Mouse (Mus musculus) macrophage (primary cell): ENCODE results near the gene Sepsecs. TPM values are rescaled to one million over a fixed set of nuclear protein-coding genes. Genes with fewer than 3 reads are reported as not detected.

Experiments
- H3K27ac ChIP-seq: fragments of 350-480 bp; formaldehyde crosslinking; 2 replicates; pipeline ENCODE4 v1.9.0; 2021
- H3K36me3 ChIP-seq: fragments of 350-480 bp; formaldehyde crosslinking; 2 replicates; pipeline ENCODE4 v1.9.0; 2021; ENCODE audit errors: inconsistent target
- H3K4me3 ChIP-seq: fragments of 350-480 bp; formaldehyde crosslinking; 2 replicates; pipeline ENCODE4 v1.9.0; 2021; ENCODE audit errors: inconsistent target
- H3K79me2 ChIP-seq: fragments of 350-480 bp; formaldehyde crosslinking; 2 replicates; pipeline ENCODE4 v1.9.0; 2021; ENCODE audit errors: inconsistent target
- WGBS: methylation state at CpG from one replicate; pipeline ENCODE4 v1.1.7; 2026; ENCODE audit warnings: inconsistent platforms; ENCODE audit not compliant: missing documents; 5-methylcytosine and 5-hydroxymethylcytosine counted together
- polyA plus RNA-seq: library from polyadenylated mRNA; stranded (reverse); fragments of 250-400 nt; gene quantifications from 3 replicates; pipeline ENCODE4 v1.2.4, GENCODE M21; 2018; ENCODE audit warnings: inconsistent platforms

Sepsecs gene
- polyA plus RNA-seq, 1 experiment from 2014 or later: 4.5 TPM

- Histone ChIP-seq H3K27ac (no peak overlapping the region), H3K79me2 (peaks cover 18% of the 10 kb centered on the region), H3K36me3 (peaks cover 27% of the 10 kb centered on the region; the same call in 1 of the 2 replicates), H3K4me3 (no peak overlapping the region)
- WGBS: 97% methylated on average over 3 of the region's 3 CpGs
These were observed 2.7 kb downstream of the Sepsecs start for GRCm38 (mm10) chr5:52666766-52667165.

- Histone ChIP-seq H3K79me2 (no peaks in the 10 kb centered on the region), H3K36me3 (peaks cover 31% of the 10 kb centered on the region), H3K27ac (no peak overlapping the region), H3K4me3 (no peak overlapping the region)
- 70% methylated on average over 4 of the region's 4 CpGs for WGBS
These were observed 11.6 kb downstream of the Sepsecs start for GRCm38 (mm10) chr5:52657957-52658356.

GRCm38 (mm10) chr5:52657336-52657735 lies 12.2 kb downstream of the Sepsecs start:
- H3K27ac ChIP-seq: no peak overlapping the region
- H3K4me3 ChIP-seq: no peak overlapping the region
- H3K36me3 ChIP-seq: peaks cover 31% of the 10 kb centered on the region
- H3K79me2 ChIP-seq: no peaks in the 10 kb centered on the region
- WGBS: 94% methylated on average over 5 of the region's 5 CpGs

- Histone ChIP-seq H3K4me3 (no peak overlapping the region), H3K79me2 (no peaks in the 10 kb centered on the region), H3K27ac (no peak overlapping the region), H3K36me3 (peaks cover 26% of the 10 kb centered on the region)
- 96% methylated on average over 8 of the region's 8 CpGs for WGBS
These were observed 13.5 kb downstream of the Sepsecs start for GRCm38 (mm10) chr5:52655992-52656391.

GRCm38 (mm10) chr5:52654961-52655360 lies 14.5 kb downstream of the Sepsecs start:
- WGBS: 98% methylated on average over 5 of the region's 5 CpGs
- Histone ChIP-seq H3K79me2 (no peaks in the 10 kb centered on the region), H3K27ac (no peak overlapping the region), H3K36me3 (peaks cover 26% of the 10 kb centered on the region), H3K4me3 (no peak overlapping the region)

DNA sequence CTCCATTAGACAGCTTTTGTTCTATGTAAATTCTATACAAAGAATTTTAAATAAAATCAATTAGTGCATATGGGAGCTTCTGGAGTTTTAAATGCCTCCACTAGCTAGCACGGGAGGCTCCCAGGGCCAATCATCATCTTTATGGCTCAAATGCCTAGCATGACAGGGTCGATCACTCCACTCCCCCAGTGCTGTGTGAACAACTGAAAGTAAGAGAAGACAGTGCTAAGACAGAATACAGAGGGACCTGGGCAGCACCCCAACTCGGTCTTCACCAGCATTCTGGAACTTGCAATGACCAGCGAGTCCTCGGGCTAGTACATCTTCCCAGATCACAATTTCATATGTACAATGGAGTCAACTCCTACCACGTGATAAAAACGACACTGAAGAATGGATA lies 16.9 kb downstream of the Sepsecs start:
- Histone ChIP-seq H3K4me3 (no peak overlapping the region), H3K36me3 (peaks cover 32% of the 10 kb centered on the region), H3K79me2 (no peaks in the 10 kb centered on the region), H3K27ac (no peak overlapping the region)
- 99% methylated on average over 7 of the region's 7 CpGs for WGBS

DNA sequence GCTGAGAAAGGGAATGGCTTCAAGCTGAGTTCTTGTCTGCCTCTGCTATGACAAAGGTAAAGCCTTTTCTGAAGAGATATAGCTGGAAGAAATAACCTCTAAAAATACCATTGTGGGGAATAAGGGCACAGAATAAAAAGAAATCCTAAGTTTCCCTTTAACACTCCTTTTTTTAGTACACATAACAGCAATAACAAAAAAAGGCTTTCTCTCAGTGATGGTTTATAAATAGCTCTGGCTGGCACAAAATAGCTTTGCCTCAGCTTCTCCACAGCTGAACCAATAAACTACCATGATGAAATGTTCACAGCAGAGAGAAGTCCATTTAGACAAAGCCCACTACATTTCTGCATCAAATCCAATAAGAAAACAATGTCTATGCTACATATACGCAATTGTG lies 17.4 kb downstream of the Sepsecs start:
- peaks cover 32% of the 10 kb centered on the region for H3K36me3 ChIP-seq
- H3K27ac ChIP-seq: no peak overlapping the region
- no peaks in the 10 kb centered on the region for H3K79me2 ChIP-seq
- 94% methylated on average over 1 of the region's 1 CpGs for WGBS
- H3K4me3 ChIP-seq: no peak overlapping the region

GRCm38 (mm10) chr5:52643947-52644840 lies 25.3 kb downstream of the Sepsecs start:
- Histone ChIP-seq H3K27ac (no peak overlapping the region), H3K79me2 (no peaks in the 10 kb centered on the region), H3K36me3 (peaks cover 54% of the 10 kb centered on the region), H3K4me3 (no peak overlapping the region)
- 91% methylated on average over 9 of the region's 9 CpGs for WGBS

GRCm38 (mm10) chr5:52641736-52642135 lies 27.8 kb downstream of the Sepsecs start:
- Histone ChIP-seq H3K4me3 (no peak overlapping the region), H3K79me2 (no peaks in the 10 kb centered on the region), H3K36me3 (peaks cover 41% of the 10 kb centered on the region), H3K27ac (no peak overlapping the region)
- WGBS: 95% methylated on average over 6 of the region's 6 CpGs

- Histone ChIP-seq H3K27ac (no peak overlapping the region), H3K36me3 (peaks cover 16% of the 10 kb centered on the region), H3K4me3 (no peak overlapping the region), H3K79me2 (no peaks in the 10 kb centered on the region)
- 59% methylated on average over 8 of the region's 8 CpGs for WGBS
These were observed 30.6 kb downstream of the Sepsecs start for GRCm38 (mm10) chr5:52638916-52639315.

- 94% methylated on average over 7 of the region's 7 CpGs for WGBS
- no peaks in the 10 kb centered on the region for H3K79me2 ChIP-seq
- no peak overlapping the region for H3K27ac ChIP-seq
- H3K4me3 ChIP-seq: no peak overlapping the region
- peaks cover 7% of the 10 kb centered on the region for H3K36me3 ChIP-seq
These were observed 31.5 kb downstream of the Sepsecs start for GRCm38 (mm10) chr5:52638006-52638405.

DNA sequence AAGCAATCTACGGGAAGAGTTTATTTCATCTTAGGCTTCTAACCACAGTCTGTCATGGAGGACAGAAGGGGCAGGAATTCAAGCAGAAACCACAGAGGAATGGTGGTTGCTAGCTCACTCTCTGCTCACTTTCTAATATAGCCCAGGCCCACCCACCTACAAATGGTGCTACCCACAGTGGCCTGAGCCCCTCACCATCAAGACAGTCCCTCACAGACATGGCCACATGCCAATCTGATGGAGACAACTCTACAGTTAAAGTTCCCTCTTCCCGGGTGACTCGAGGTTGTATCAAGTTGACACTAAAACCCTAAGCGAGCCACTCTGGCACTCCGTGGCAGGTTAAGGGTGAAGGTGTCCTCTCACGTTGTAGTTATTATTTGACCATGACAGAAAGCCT lies 32.6 kb downstream of the Sepsecs start:
- H3K79me2 ChIP-seq: no peaks in the 10 kb centered on the region
- H3K36me3 ChIP-seq: no peaks in the 10 kb centered on the region; the same call in 1 of the 2 replicates
- no peak overlapping the region for H3K4me3 ChIP-seq
- H3K27ac ChIP-seq: no peak overlapping the region
- WGBS: 89% methylated on average over 6 of the region's 6 CpGs

- Histone ChIP-seq H3K4me3 (no peak overlapping the region), H3K27ac (no peak overlapping the region), H3K36me3 (no peaks in the 10 kb centered on the region), H3K79me2 (no peaks in the 10 kb centered on the region)
- 50% methylated on average over 11 of the region's 11 CpGs for WGBS
These were observed 33.3 kb downstream of the Sepsecs start for GRCm38 (mm10) chr5:52636025-52636755.

GRCm38 (mm10) chr5:52634017-52634416 lies 35.5 kb downstream of the Sepsecs start:
- Histone ChIP-seq H3K79me2 (no peaks in the 10 kb centered on the region), H3K4me3 (no peak overlapping the region), H3K27ac (no peak overlapping the region), H3K36me3 (no peaks in the 10 kb centered on the region)
- 28% methylated on average over 7 of the region's 8 CpGs for WGBS

DNA sequence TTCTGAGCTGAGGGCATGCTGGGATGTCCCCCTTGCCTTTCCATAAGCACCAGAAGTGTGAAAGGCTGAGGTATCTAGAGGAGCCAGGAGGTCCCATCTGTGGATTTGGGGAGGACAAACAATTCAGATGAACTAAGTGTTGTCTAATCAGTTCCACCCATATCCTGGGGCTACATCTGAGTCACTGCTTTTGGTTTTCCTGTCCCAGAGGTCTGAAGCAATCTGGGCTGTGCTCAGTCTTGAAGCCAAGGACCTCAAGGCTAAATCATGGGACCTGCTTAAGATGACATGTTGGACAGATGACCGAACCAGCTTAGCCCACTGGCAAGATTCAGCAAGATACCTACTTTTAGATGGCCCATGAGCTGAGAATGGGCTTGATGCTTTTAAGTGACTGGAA lies 39.0 kb downstream of the Sepsecs start:
- WGBS: 82% methylated on average over 1 of the region's 1 CpGs
- Histone ChIP-seq H3K4me3 (no peak overlapping the region), H3K27ac (no peak overlapping the region), H3K36me3 (no peaks in the 10 kb centered on the region), H3K79me2 (no peaks in the 10 kb centered on the region)
